Mouse (Mus musculus): ENCODE measurements at regions not wholly inside any gene's neighbourhood (a gene's known extent, or its start where the extent isn't known, plus 50 kb on each side); places are given as distances from the start of the nearest gene placed in this dataset.

GRCm38 (mm10) chr13:88088259-88088658, 733.0 kb upstream of the Edil3 start:
- intact Hi-C loops (cut with DNase I) = no loop called here
- peak; percentile 74 for DNase-seq

Data from left cerebral cortex, postnatal 4 days (tissue).